In the genomic region with DNA sequence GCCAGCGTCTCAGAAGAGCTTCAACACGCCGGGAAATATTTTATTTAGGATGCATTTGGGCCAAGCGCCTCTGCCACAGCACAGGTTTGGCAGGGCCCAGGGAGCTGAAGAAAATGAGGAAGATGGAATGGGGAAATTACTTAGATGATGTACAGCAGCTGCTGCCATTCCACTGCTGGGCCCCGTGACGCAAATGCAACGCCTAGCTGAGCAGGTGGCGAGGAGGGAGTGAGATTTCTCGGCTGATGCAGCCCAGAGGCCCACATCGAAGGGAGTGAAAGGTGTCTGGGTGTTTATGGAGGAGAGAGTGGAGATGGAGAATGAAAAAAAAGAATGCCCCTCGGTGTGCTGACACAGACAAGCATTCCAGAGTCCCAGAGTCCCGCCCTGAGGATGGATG, we compare ENCODE assay signal across 12 mouse cellular contexts. TPM values are rescaled to one million over a fixed set of nuclear protein-coding genes. Genes with fewer than 3 reads are reported as not detected.
DNase-seq lines count a peak whose midpoint lies in the region; ATAC-seq and TF ChIP-seq lines count a peak whose summit lies in the region.
"Had no signal": no experiment of that assay in that cellular context is flagged by ENCODE, and none has a peak within 500 bp of the region (broad histone marks: within the 10 kb centered on the region; RNA-seq: fewer than 3 reads in every experiment).

No protein-coding gene starts in this region.

- H3K9me3 ChIP-seq in kidney, embryonic 14.5 days (ENCODE audit: control insufficient read depth, low read length), result no peaks in the 10 kb centered on the region
- H3K9me3 ChIP-seq in MEL (replicated peaks; ENCODE audit: insufficient read depth, low read length), result no peaks in the 10 kb centered on the region
- H3K9me3 ChIP-seq: limb, embryonic 15.5 days; midbrain, embryonic 13.5 days had no signal

- peak overlapping the region; percentile 15; the same call in 1 of the 2 replicates for H3K4me2 ChIP-seq in kidney, embryonic 14.5 days (replicated peaks; ENCODE audit: low read depth, low read length)
- H3K4me2 ChIP-seq: limb, embryonic 15.5 days; midbrain, embryonic 13.5 days had no signal

- no peak for TF ChIP-seq RAD21 in MEL (IDR thresholded peaks at IDR 0.05; ENCODE audit: low read depth, low read length)

- H3K36me3 ChIP-seq in kidney, embryonic 14.5 days (ENCODE audit: control insufficient read depth, insufficient read depth, low read length), result no peaks in the 10 kb centered on the region
- H3K36me3 ChIP-seq in MEL (ENCODE audit: control insufficient read depth in 1 of 2, insufficient read depth in 2 of 2, low read length in 2 of 2), result peaks cover 0 to 13% of the 10 kb centered on the region in 2 experiments; a peak in 2 of 4 replicates
- H3K36me3 ChIP-seq in macrophage (ENCODE audit: inconsistent target), result no peaks in the 10 kb centered on the region
- H3K36me3 ChIP-seq: limb, embryonic 15.5 days; midbrain, embryonic 13.5 days had no signal

- peaks cover 55% of the 10 kb centered on the region for H3K4me1 ChIP-seq in kidney, embryonic 14.5 days (ENCODE audit: control insufficient read depth, insufficient read depth, low read length)
- H3K4me1 ChIP-seq in MEL (ENCODE audit: control insufficient read depth in 1 of 2, insufficient read depth in 2 of 2, low read length in 2 of 2), result peaks cover 23 to 24% of the 10 kb centered on the region in 2 experiments

- TF ChIP-seq POLR2A in MEL (IDR thresholded peaks at IDR 0.05; ENCODE audit: control insufficient read depth in 1 of 2, insufficient read depth in 1 of 2, low read depth in 1 of 2, low read length in 2 of 2, poor library complexity in 1 of 2), result no peak
- no peak for TF ChIP-seq POLR2A in brain, embryonic 14.5 days (IDR thresholded peaks at IDR 0.05; ENCODE audit: borderline replicate concordance, extremely low read depth, insufficient read depth, insufficient read length, poor library complexity, severe bottlenecking)

- H3K9ac ChIP-seq in kidney, embryonic 14.5 days (ENCODE audit: low read depth, low read length), result no peak overlapping the region
- H3K9ac ChIP-seq in MEL (ENCODE audit: control insufficient read depth, low read depth, low read length, poor library complexity, severe bottlenecking), result no peak overlapping the region
- H3K9ac ChIP-seq: limb, embryonic 15.5 days; midbrain, embryonic 13.5 days had no signal

- TF ChIP-seq EP300 in MEL (IDR thresholded peaks at IDR 0.05; ENCODE audit: low read depth in 1 of 2, low read length in 2 of 2), result peak in 1 of 2 experiments; percentile 37; a peak in 2 of 4 replicates

- DNase-seq in kidney, postnatal 14 days, result no peak
- peak; percentile 72 for DNase-seq in MEL (ENCODE audit: low read depth, low spot score)
- DNase-seq in brain, embryonic 14.5 days (ENCODE audit: low read depth), result peak; percentile 33
- DNase-seq in layer of hippocampus, adult 11-12 months (ENCODE audit: low spot score), result no peak
- no peak for DNase-seq in testis, postnatal 14 days (ENCODE audit: low spot score)
- no peak for DNase-seq in urinary bladder, postnatal 36 days (ENCODE audit: low spot score in 2 of 2)
- DNase-seq: cerebellum, adult 11-12 months; heart, postnatal 36 days had no signal

- ATAC-seq in kidney, embryonic 14.5 days (ENCODE audit: low FRiP score, low TSS enrichment), result peak; percentile 45
- ATAC-seq: midbrain, embryonic 13.5 days had no signal

- peak overlapping the region; percentile 71; the same call in 1 of the 2 replicates for H3K27ac ChIP-seq in kidney, embryonic 14.5 days (ENCODE audit: low read depth, low read length)
- no peak overlapping the region for H3K27ac ChIP-seq in MEL (ENCODE audit: control insufficient read depth, low read depth, low read length)
- peak overlapping the region; percentile 13; the same call in 1 of the 2 replicates for H3K27ac ChIP-seq in macrophage
- H3K27ac ChIP-seq: limb, embryonic 15.5 days; midbrain, embryonic 13.5 days had no signal

- WGBS in kidney, embryonic 14.5 days, result 20% methylated on average over 12 of the region's 12 CpGs
- whole genome bisulfite sequencing in macrophage (ENCODE audit: missing documents), result 22% methylated on average over 12 of the region's 12 CpGs

- H3K27me3 ChIP-seq in kidney, embryonic 14.5 days (ENCODE audit: control insufficient read depth, insufficient read depth, low read length), result no peaks in the 10 kb centered on the region
- H3K27me3 ChIP-seq in MEL (ENCODE audit: control insufficient read depth in 1 of 2, insufficient read depth in 2 of 2, low read length in 2 of 2), result no peaks in the 10 kb centered on the region
- H3K27me3 ChIP-seq: limb, embryonic 15.5 days; midbrain, embryonic 13.5 days had no signal

- H3K4me3 ChIP-seq in kidney, embryonic 14.5 days (ENCODE audit: low read length), result no peak overlapping the region
- H3K4me3 ChIP-seq in MEL (ENCODE audit: control insufficient read depth in 1 of 2, insufficient read depth in 1 of 2, low read depth in 2 of 2, low read length in 2 of 2), result no peak overlapping the region
- no peak overlapping the region for H3K4me3 ChIP-seq in macrophage (ENCODE audit: inconsistent target)
- H3K4me3 ChIP-seq: limb, embryonic 15.5 days; midbrain, embryonic 13.5 days had no signal

- no peak for TF ChIP-seq CTCF in MEL (IDR thresholded peaks at IDR 0.05 in 2 of 3, conservative IDR thresholded peaks at IDR 0.05 in 1 of 3; ENCODE audit: control insufficient read depth in 1 of 3, insufficient read depth in 1 of 3, low read depth in 2 of 3, low read length in 3 of 3, poor library complexity in 1 of 3, severe bottlenecking in 1 of 3)
- no peak for TF ChIP-seq CTCF in brain, embryonic 14.5 days (IDR thresholded peaks at IDR 0.05; ENCODE audit: borderline replicate concordance, extremely low read depth, insufficient read depth, insufficient read length)

- H3K79me2 ChIP-seq in MEL (ENCODE audit: control insufficient read depth, insufficient read depth, low read length, poor library complexity), result no peaks in the 10 kb centered on the region
- H3K79me2 ChIP-seq in macrophage (ENCODE audit: inconsistent target), result no peaks in the 10 kb centered on the region

TF ChIP-seq in MEL, 35 proteins besides CTCF, POLR2A, EP300 and RAD21:
- TF ChIP-seq NELFE (IDR thresholded peaks at IDR 0.05; ENCODE audit: low read depth, low read length), result no peak
- no peak for TF ChIP-seq GATA1 (IDR thresholded peaks at IDR 0.05; ENCODE audit: low read depth, low read length)
- TF ChIP-seq ZMIZ1 (IDR thresholded peaks at IDR 0.05; ENCODE audit: low read depth, low read length), result no peak
- no peak for TF ChIP-seq POLR2AphosphoS5 (IDR thresholded peaks at IDR 0.05; ENCODE audit: borderline replicate concordance, low read depth, low read length)
- 0 out of 2 replicates have a peak, but pooled peaks have one; percentile 10 for TF ChIP-seq TAL1 (IDR thresholded peaks at IDR 0.05; ENCODE audit: low read length)
- no peak for TF ChIP-seq MXI1 (IDR thresholded peaks at IDR 0.05; ENCODE audit: low read depth, low read length)
- peak; percentile 51; the same call in 1 of the 2 replicates for TF ChIP-seq MAX (IDR thresholded peaks at IDR 0.05; ENCODE audit: low read length)
- TF ChIP-seq CHD1 (IDR thresholded peaks at IDR 0.05; ENCODE audit: low read depth, low read length), result no peak
- TF ChIP-seq MYB (IDR thresholded peaks at IDR 0.05; ENCODE audit: low read depth, low read length), result no peak
- TF ChIP-seq ZC3H11A (IDR thresholded peaks at IDR 0.05; ENCODE audit: low read depth, low read length), result peak; percentile 7; the same call in 1 of the 2 replicates
- TF ChIP-seq GABPA (IDR thresholded peaks at IDR 0.05; ENCODE audit: low read depth, low read length), result no peak
- TF ChIP-seq ELF1 (IDR thresholded peaks at IDR 0.05; ENCODE audit: low read depth, low read length), result no peak
- no peak for TF ChIP-seq POLR2AphosphoS2 (IDR thresholded peaks at IDR 0.05; ENCODE audit: low read length)
- no peak for TF ChIP-seq NRF1 (IDR thresholded peaks at IDR 0.05; ENCODE audit: insufficient read depth, low read depth, low read length, poor library complexity, severe bottlenecking)
- no peak for TF ChIP-seq MYC (IDR thresholded peaks at IDR 0.05; ENCODE audit: low read depth, low read length)
- no peak for TF ChIP-seq JUND (IDR thresholded peaks at IDR 0.05; ENCODE audit: low read depth, low read length)
- peak; percentile 72 for TF ChIP-seq ETS1 (IDR thresholded peaks at IDR 0.05; ENCODE audit: low read depth, low read length)
- TF ChIP-seq TCF12 (IDR thresholded peaks at IDR 0.05; ENCODE audit: low read depth, low read length), result peak; percentile 49; the same call in 1 of the 2 replicates
- TF ChIP-seq UBTF (IDR thresholded peaks at IDR 0.05; ENCODE audit: borderline replicate concordance, insufficient read depth, low read depth, low read length), result no peak
- TF ChIP-seq MAZ (IDR thresholded peaks at IDR 0.05; ENCODE audit: low read depth, low read length), result no peak
- TF ChIP-seq USF1 (IDR thresholded peaks at IDR 0.05; ENCODE audit: low read depth, low read length), result peak; percentile 75
- no peak for TF ChIP-seq ZKSCAN1 (IDR thresholded peaks at IDR 0.05; ENCODE audit: low read depth, low read length)
- TF ChIP-seq SMC3 (IDR thresholded peaks at IDR 0.05; ENCODE audit: low read depth, low read length), result no peak
- no peak for TF ChIP-seq USF2 (IDR thresholded peaks at IDR 0.05; ENCODE audit: borderline replicate concordance in 1 of 2, insufficient read depth in 1 of 2, low read depth in 1 of 2, low read length in 2 of 2)
- TF ChIP-seq TBP (IDR thresholded peaks at IDR 0.05; ENCODE audit: low read depth, low read length), result no peak
- no peak for TF ChIP-seq E2F4 (IDR thresholded peaks at IDR 0.05; ENCODE audit: borderline replicate concordance, low read depth, low read length)
TF ChIP-seq in MEL: peak in this region for 6.

RNA-seq across cellular contexts. Expression of a gene that starts 56.8 kb away (rescaled TPM):
- 54.9 and 93.2 TPM in 2 replicates for polyA plus RNA-seq in kidney, embryonic 14.5 days (2014; fragmentation: Nextera tagmentation; extraction: Ambion mirVana)
- 22.4 and 24.4 TPM in 2 replicates for total RNA-seq in MEL (2012; rRNA removed)
- polyA plus RNA-seq in MEL (2012; ENCODE audit: insufficient read depth in 1 of 2, insufficient read length in 2 of 2, low read depth in 1 of 2, low replicate concordance in 2 of 2, missing spikeins in 1 of 2), result 10 to 100 TPM in 1 of 2 experiments, not detected in 1; 32.1 TPM
- 20.4 and 34.5 TPM in 2 replicates for polyA plus RNA-seq in brain, embryonic 14.5 days (2012; rRNA removed)
- 1,000 to 10,000 TPM in 5 of 26 experiments, 100 to 1,000 TPM in 21; 253 to 2,419 (median 417) TPM for total RNA-seq in macrophage (2018; cell fraction: chromatin; rRNA removed)
- total RNA-seq in macrophage (2018; cell fraction: cytosol; rRNA removed), result 100 to 1,000 TPM in 4 of 26 experiments, 10 to 100 TPM in 22; 34.6 to 197 (median 49.3) TPM
- 100 to 1,000 TPM; 124 to 913 (median 217) TPM for total RNA-seq in macrophage (2018; cell fraction: nucleus; rRNA removed)
- polyA plus RNA-seq in macrophage (2018), result 40.1 to 42.3 TPM (median 40.3 TPM) in 3 replicates

Comparison
In these comparisons a context has a peak if more than half of its experiments do, and no peak if none do; other contexts are left out.
1. DNase-seq: peak in MEL (single experiment) and brain, embryonic 14.5 days (single experiment); none in kidney, postnatal 14 days (single experiment), layer of hippocampus, adult 11-12 months (single experiment), testis, postnatal 14 days (single experiment) and urinary bladder, postnatal 36 days (0 of 2).